Mouse (Mus musculus): ENCODE data around the gene Mamstr. TPM values are rescaled to one million over a fixed set of nuclear protein-coding genes. Genes with fewer than 3 reads are reported as not detected.
A peak's percentile ranks its signal among the peaks of the same experiment; 100 is the strongest.

Mamstr gene
- polyA plus RNA-seq, 1 experiment = 7.1 TPM

DNA sequence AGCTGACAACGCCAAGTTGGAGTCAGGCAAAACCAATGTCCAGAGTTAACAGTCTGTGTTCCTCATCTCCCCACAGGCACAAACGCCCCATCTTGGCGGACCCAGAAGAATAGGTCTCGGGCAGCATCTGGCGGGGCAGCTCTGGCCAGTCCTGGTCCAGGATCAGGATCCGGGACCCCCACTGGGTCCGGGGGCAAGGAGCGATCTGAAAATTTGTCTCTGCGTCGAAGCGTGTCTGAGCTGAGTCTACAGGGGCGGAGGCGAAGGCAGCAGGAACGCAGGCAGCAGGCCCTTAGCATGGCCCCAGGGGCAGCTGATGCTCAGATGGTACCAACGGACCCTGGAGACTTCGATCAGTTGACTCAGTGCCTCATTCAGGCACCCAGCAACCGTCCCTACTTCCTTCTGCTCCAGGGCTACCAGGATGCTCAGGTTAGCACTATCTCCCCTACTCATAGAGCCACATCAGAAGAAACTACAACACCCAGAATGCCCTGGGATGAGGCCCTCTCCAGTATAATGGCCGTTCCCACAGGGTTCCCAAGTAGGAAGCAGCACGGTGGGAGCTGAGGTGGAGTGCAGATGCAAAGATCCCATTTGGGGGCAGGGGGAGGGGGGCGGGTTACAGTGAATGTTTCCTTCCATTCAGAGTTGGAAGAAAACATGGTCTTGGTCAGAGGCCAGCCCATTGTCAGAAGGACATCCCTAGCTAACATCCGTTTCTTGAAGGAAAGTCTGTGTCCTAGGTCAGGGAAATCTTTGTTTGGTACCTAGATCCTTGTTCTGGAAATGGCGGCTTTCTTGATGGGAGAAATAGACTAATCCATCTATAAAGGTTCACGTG is 9.5 kb upstream of the Mamstr start:
- no peaks in the 10 kb centered on the region for H3K27me3 ChIP-seq (ENCODE audit: control insufficient read depth, insufficient read depth, low read length)
- no peak for TF ChIP-seq POLR2A (IDR thresholded peaks at IDR 0.05; ENCODE audit: borderline replicate concordance, insufficient read depth, low read length)
- TF ChIP-seq CTCF (IDR thresholded peaks at IDR 0.05; ENCODE audit: borderline replicate concordance, insufficient read depth, low read depth, low read length) = no peak
- DNase-seq = no peak
- WGBS = 70% methylated on average over 23 of the region's 23 CpGs
- no peak overlapping the region for H3K4me3 ChIP-seq (replicated peaks; ENCODE audit: insufficient read depth, low read depth, low read length)
- H3K27ac ChIP-seq (ENCODE audit: insufficient read depth, low read length) = no peak overlapping the region
- H3K4me1 ChIP-seq (ENCODE audit: control insufficient read depth, insufficient read depth, low read length) = peaks cover 4% of the 10 kb centered on the region; the same call in 1 of the 2 replicates

DNA sequence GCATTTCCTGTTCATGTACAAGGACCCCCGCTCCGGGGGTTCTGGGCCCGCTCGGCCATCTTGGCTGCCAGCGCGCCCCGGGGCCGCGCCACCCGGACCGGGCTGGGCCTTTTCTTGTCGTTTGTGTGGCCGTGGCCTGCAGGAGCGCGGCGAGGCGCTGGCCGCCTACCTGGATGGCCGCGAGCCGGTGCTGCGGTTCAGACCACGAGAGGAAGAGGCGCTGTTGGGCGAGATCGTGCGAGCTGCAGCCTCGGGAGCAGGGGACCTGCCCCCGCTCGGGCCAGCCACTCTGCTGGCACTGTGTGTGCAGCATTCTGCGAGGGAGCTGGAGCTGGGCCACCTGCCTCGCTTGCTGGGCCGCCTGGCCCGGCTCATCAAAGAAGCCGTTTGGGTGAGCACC is 7.3 kb upstream of the Mamstr start:
- Histone ChIP-seq H3K4me1 (ENCODE audit: control insufficient read depth, insufficient read depth, low read length) (peaks cover 4% of the 10 kb centered on the region; the same call in 1 of the 2 replicates), H3K27me3 (ENCODE audit: control insufficient read depth, insufficient read depth, low read length) (no peaks in the 10 kb centered on the region), H3K4me3 (replicated peaks; ENCODE audit: insufficient read depth, low read depth, low read length) (peak overlapping the region; percentile 6), H3K27ac (ENCODE audit: insufficient read depth, low read length) (peak overlapping the region; percentile 61)
- WGBS = 13% methylated on average over 35 of the region's 35 CpGs
- peak; percentile 78 to 79 for DNase-seq
- TF ChIP-seq CTCF (IDR thresholded peaks at IDR 0.05; ENCODE audit: borderline replicate concordance, insufficient read depth, low read depth, low read length) (peak; percentile 39; the same call in 1 of the 2 replicates), POLR2A (IDR thresholded peaks at IDR 0.05; ENCODE audit: borderline replicate concordance, insufficient read depth, low read length) (peak; percentile 33; the same call in 1 of the 2 replicates)

DNA sequence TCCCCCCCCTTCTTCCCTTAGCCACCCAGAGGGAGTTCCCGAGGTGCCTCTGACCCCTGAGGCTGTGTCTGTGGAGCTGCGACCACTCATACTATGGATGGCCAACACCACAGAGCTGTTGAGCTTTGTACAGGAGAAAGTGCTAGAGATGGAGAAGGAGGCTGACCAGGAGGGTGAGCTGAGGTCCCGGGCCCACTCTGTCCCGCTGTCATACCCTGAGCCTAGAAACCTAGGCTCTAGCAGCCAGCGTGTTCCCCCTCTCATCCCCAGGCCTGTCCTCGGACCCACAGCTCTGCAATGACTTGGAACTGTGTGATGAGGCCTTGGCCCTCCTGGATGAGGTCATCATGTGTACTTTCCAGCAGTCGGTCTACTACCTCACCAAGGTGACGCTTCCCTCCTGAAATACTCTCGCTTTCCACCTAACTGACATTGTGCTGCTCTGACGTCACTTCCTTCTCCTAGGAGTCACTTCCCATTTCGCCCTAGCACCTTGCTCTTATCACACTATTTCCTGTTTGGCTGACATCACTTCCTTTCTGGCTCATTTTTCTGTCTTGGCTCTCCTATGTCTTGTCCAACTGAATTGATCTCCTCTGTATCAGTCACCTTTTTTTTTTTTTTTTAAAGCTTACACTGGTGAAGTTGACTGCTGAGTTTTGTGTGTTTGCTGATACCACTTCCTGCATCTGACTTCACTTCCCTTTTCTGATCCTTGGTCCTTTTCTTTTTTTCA is 4.7 kb upstream of the Mamstr start:
- Histone ChIP-seq H3K27me3 (ENCODE audit: control insufficient read depth, insufficient read depth, low read length) (no peaks in the 10 kb centered on the region), H3K27ac (ENCODE audit: insufficient read depth, low read length) (no peak overlapping the region; the same call in 1 of the 2 replicates), H3K4me1 (ENCODE audit: control insufficient read depth, insufficient read depth, low read length) (peaks cover 8% of the 10 kb centered on the region; the same call in 1 of the 2 replicates), H3K4me3 (replicated peaks; ENCODE audit: insufficient read depth, low read depth, low read length) (no peak overlapping the region)
- no peak for DNase-seq
- TF ChIP-seq POLR2A (IDR thresholded peaks at IDR 0.05; ENCODE audit: borderline replicate concordance, insufficient read depth, low read length) = no peak
- no peak for TF ChIP-seq CTCF (IDR thresholded peaks at IDR 0.05; ENCODE audit: borderline replicate concordance, insufficient read depth, low read depth, low read length)
- 91% methylated on average over 11 of the region's 11 CpGs for WGBS

DNA sequence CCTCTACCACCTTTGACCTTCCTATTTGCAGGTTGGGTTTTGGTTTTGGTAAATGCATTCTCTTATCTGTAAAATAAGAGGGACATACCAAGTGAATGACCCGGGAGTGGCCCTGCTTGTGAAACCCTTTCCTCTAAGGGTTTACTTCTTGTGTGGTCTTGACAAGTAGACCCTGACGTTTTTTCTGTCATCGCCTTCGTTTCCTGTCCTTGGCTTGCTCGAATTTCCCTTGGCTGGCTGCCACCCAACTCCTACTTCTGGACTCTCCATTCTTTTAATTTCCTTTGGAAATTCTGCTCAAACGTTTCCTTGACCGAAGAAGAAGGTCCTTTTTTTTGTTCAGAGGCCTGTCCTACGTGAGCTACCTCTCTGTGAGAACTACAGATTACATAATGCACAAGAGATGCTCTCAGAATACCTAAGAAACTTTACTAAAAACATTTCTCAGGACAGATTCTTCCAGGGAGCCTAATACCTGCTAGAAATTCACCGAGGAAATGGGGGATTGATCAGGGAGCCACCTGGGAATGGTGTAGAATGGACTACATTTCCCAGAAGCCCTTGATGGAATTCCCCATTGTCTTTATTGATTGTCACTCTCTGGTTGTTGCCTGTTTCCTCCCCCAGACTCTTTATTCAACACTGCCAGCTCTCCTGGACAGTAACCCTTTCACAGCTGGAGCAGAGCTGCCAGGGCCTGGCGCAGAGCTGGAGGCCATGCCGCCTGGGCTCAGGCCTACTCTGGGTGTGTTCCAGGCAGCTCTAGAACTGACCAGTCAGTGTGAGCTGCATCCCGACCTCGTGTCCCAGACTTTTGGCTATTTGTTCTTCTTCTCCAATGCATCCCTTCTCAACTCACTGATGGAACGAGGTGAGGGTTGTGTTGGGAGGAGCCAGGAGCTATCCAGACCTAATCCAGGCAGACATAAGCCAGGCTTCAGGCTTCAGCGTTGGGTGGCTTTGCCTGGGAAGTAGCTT is 3.8 kb upstream of the Mamstr start:
- 60% methylated on average over 15 of the region's 15 CpGs for WGBS
- peaks cover 12% of the 10 kb centered on the region; the same call in 1 of the 2 replicates for H3K4me1 ChIP-seq (ENCODE audit: control insufficient read depth, insufficient read depth, low read length)
- no peaks in the 10 kb centered on the region for H3K27me3 ChIP-seq (ENCODE audit: control insufficient read depth, insufficient read depth, low read length)
- no peak overlapping the region for H3K27ac ChIP-seq (ENCODE audit: insufficient read depth, low read length)
- DNase-seq = no peak
- TF ChIP-seq CTCF (IDR thresholded peaks at IDR 0.05; ENCODE audit: borderline replicate concordance, insufficient read depth, low read depth, low read length) (no peak), POLR2A (IDR thresholded peaks at IDR 0.05; ENCODE audit: borderline replicate concordance, insufficient read depth, low read length) (no peak)
- H3K4me3 ChIP-seq (replicated peaks; ENCODE audit: insufficient read depth, low read depth, low read length) = no peak overlapping the region

DNA sequence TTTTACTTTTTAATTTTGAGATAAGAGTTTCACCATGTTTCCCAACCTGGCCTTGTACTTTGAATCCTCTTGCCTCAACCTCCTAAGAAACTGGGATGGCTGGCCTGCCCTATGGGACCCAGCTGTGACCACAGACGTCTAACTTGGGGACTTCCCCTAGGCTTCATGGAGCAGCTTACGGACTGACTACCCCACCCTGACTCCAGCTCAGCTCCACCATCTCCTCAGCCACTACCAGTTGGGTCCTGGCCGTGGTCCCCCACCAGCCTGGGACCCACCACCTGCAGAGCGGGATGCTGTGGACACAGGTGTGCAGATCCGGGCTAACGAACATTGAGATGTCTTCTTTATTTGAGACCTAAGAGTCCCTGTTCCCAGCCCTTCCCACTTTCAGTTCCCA is 2.1 kb upstream of the Mamstr start:
- Histone ChIP-seq H3K27me3 (ENCODE audit: control insufficient read depth, insufficient read depth, low read length) (no peaks in the 10 kb centered on the region), H3K27ac (ENCODE audit: insufficient read depth, low read length) (no peak overlapping the region), H3K4me3 (replicated peaks; ENCODE audit: insufficient read depth, low read depth, low read length) (peak overlapping the region; percentile 12), H3K4me1 (ENCODE audit: control insufficient read depth, insufficient read depth, low read length) (peaks cover 26% of the 10 kb centered on the region)
- no peak for DNase-seq
- TF ChIP-seq CTCF (IDR thresholded peaks at IDR 0.05; ENCODE audit: borderline replicate concordance, insufficient read depth, low read depth, low read length) (no peak), POLR2A (IDR thresholded peaks at IDR 0.05; ENCODE audit: borderline replicate concordance, insufficient read depth, low read length) (no peak)
- WGBS = 79% methylated on average over 6 of the region's 6 CpGs

DNA sequence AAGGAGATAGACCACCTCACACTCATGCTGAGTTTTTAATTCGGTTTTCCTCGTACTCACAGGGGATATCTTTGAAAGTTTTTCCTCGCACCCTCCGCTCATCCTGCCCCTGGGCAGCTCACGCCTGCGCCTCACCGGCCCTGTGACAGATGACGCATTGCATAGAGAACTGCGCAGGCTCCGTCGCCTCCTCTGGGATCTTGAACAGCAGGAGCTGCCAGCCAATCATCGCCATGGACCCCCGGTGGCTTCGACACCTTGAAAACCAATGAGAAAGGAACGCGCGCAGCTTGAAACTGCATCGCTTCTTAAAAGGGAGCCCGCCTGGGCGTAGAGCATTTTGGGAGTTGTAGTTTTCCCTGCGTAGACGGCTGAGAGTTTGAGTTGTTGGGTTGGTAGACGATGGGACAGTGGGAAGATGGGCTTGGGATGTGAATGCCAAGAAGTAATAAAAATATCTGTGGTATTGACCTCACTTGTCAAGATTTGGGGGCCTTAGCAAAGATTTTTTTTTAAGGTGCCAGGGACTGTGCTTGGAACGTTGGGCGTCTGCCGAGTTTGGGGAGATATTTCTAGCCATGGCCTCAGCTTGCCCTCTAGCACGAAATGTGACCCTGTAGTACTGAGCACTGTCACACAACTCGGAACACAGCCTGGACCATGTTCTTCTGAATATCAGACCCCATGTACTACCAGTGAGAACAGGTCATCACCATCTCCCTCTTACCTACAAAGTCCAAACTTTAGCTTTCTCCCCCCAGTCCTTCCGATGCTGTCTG is 965 bp upstream of the Mamstr start:
- DNase-seq = peak; percentile 97 to 99
- Histone ChIP-seq H3K27me3 (ENCODE audit: control insufficient read depth, insufficient read depth, low read length) (no peaks in the 10 kb centered on the region), H3K4me1 (ENCODE audit: control insufficient read depth, insufficient read depth, low read length) (peaks cover 26% of the 10 kb centered on the region), H3K4me3 (replicated peaks; ENCODE audit: insufficient read depth, low read depth, low read length) (peak overlapping the region; percentile 57), H3K27ac (ENCODE audit: insufficient read depth, low read length) (peak overlapping the region; percentile 11; the same call in 1 of the 2 replicates)
- TF ChIP-seq CTCF (IDR thresholded peaks at IDR 0.05; ENCODE audit: borderline replicate concordance, insufficient read depth, low read depth, low read length) (no peak), POLR2A (IDR thresholded peaks at IDR 0.05; ENCODE audit: borderline replicate concordance, insufficient read depth, low read length) (peak; percentile 96)
- WGBS = 20% methylated on average over 29 of the region's 29 CpGs
